Mouse (Mus musculus): Measurements from ENCODE around the gene Rac1. TPM values are rescaled to one million over a fixed set of nuclear protein-coding genes. Genes with fewer than 3 reads are reported as not detected.

The Rac1 gene
- polyA plus RNA-seq, 1 experiment from 2014 or later, result 480 TPM

GRCm38 (mm10) chr5:143471953-143472618 is 55.8 kb downstream of the Rac1 start:
- DNase-seq (ENCODE audit: low spot score, missing footprints) (no peak), ATAC-seq (ENCODE audit: low FRiP score) (no peak)
- 85% methylated on average over 9 of the region's 9 CpGs for WGBS
- no peak overlapping the region for H3K27ac ChIP-seq (ENCODE audit: low read depth, low read length)
- no peak overlapping the region for H3K9ac ChIP-seq (ENCODE audit: low read length)
- no peak overlapping the region for H3K4me2 ChIP-seq
- no peaks in the 10 kb centered on the region for H3K4me1 ChIP-seq (ENCODE audit: control insufficient read depth, insufficient read depth, low read length)
- peaks cover 9% of the 10 kb centered on the region for H3K36me3 ChIP-seq (ENCODE audit: control insufficient read depth, insufficient read depth, low read length)
- no peaks in the 10 kb centered on the region for H3K9me3 ChIP-seq (ENCODE audit: control insufficient read depth, low read length)
- no peak overlapping the region for H3K4me3 ChIP-seq (ENCODE audit: low read depth, low read length)
- no peaks in the 10 kb centered on the region for H3K27me3 ChIP-seq (ENCODE audit: control insufficient read depth, insufficient read depth, low read length)

GRCm38 (mm10) chr5:143471165-143471546 is 56.7 kb downstream of the Rac1 start:
- ATAC-seq (ENCODE audit: low FRiP score) (no peak), DNase-seq (ENCODE audit: low spot score, missing footprints) (no peak)
- H3K4me1 ChIP-seq (ENCODE audit: control insufficient read depth, insufficient read depth, low read length), result no peaks in the 10 kb centered on the region
- H3K27me3 ChIP-seq (ENCODE audit: control insufficient read depth, insufficient read depth, low read length), result no peaks in the 10 kb centered on the region
- H3K9ac ChIP-seq (ENCODE audit: low read length), result no peak overlapping the region
- no peak overlapping the region for H3K4me3 ChIP-seq (ENCODE audit: low read depth, low read length)
- no peak overlapping the region for H3K4me2 ChIP-seq
- 97% methylated on average over 3 of the region's 3 CpGs for WGBS
- no peak overlapping the region for H3K27ac ChIP-seq (ENCODE audit: low read depth, low read length)
- no peaks in the 10 kb centered on the region for H3K9me3 ChIP-seq (ENCODE audit: control insufficient read depth, low read length)
- peaks cover 8% of the 10 kb centered on the region; the same call in 1 of the 2 replicates for H3K36me3 ChIP-seq (ENCODE audit: control insufficient read depth, insufficient read depth, low read length)

DNA sequence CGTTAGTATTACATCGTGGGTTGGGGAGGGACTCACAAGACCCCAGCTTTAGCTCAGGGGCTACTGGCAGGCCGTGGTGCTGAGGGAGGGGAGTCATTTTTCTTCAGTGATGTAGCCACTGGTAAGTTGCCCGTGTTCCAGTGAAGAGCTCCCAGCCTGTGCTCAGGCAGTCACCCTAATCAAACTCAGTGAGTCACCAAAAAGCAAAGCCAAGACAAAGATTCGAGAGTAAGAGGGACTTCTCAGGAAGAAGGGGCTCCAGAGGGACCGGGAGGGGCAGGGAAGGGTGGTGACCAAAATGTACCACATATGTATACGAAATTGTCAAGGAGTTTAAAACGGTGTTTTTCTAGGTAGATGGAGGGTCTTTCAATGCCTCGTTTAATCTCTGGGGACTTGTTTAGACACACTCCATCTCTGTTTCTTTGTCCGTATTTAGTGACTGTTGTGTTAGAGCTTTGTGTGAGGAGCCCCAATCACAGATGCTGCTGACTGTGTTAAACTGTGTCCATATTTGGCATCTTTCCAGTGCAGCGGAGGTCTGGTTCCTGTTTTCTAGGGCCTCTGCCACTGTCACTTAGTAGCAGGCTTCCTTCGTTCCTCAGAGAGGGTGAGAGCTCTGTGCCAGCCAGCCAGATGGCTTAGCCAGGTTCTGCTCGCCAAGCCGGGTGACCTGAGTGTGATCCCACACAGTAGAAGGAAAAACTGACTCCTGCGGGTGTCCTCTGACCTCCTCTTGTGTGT is 57.2 kb downstream of the Rac1 start:
- Histone ChIP-seq H3K27me3 (ENCODE audit: control insufficient read depth, insufficient read depth, low read length) (no peaks in the 10 kb centered on the region), H3K4me2 (no peak overlapping the region), H3K27ac (ENCODE audit: low read depth, low read length) (no peak overlapping the region), H3K4me1 (ENCODE audit: control insufficient read depth, insufficient read depth, low read length) (no peaks in the 10 kb centered on the region), H3K4me3 (ENCODE audit: low read depth, low read length) (no peak overlapping the region), H3K9me3 (ENCODE audit: control insufficient read depth, low read length) (no peaks in the 10 kb centered on the region), H3K36me3 (ENCODE audit: control insufficient read depth, insufficient read depth, low read length) (peaks cover 8% of the 10 kb centered on the region; the same call in 1 of the 2 replicates), H3K9ac (ENCODE audit: low read length) (no peak overlapping the region)
- 92% methylated on average over 15 of the region's 15 CpGs for WGBS
- DNase-seq (ENCODE audit: low spot score, missing footprints) (no peak), ATAC-seq (ENCODE audit: low FRiP score) (no peak)

- ATAC-seq (ENCODE audit: low FRiP score), result no peak
These were observed 58.2 kb downstream of the Rac1 start for GRCm38 (mm10) chr5:143469628-143470027.

GRCm38 (mm10) chr5:143467931-143468330 is 59.9 kb downstream of the Rac1 start:
- no peak overlapping the region for H3K27ac ChIP-seq (ENCODE audit: low read depth, low read length)
- no peak overlapping the region for H3K4me2 ChIP-seq
- peaks cover 2% of the 10 kb centered on the region; the same call in 1 of the 2 replicates for H3K36me3 ChIP-seq (ENCODE audit: control insufficient read depth, insufficient read depth, low read length)
- no peaks in the 10 kb centered on the region for H3K27me3 ChIP-seq (ENCODE audit: control insufficient read depth, insufficient read depth, low read length)
- H3K9ac ChIP-seq (ENCODE audit: low read length), result no peak overlapping the region
- peaks cover 5% of the 10 kb centered on the region; the same call in 1 of the 2 replicates for H3K4me1 ChIP-seq (ENCODE audit: control insufficient read depth, insufficient read depth, low read length)
- H3K4me3 ChIP-seq (ENCODE audit: low read depth, low read length), result no peak overlapping the region
- no peak for ATAC-seq (ENCODE audit: low FRiP score)
- 92% methylated on average over 6 of the region's 6 CpGs for WGBS
- no peak for DNase-seq (ENCODE audit: low spot score, missing footprints)
- H3K9me3 ChIP-seq (ENCODE audit: control insufficient read depth, low read length), result no peaks in the 10 kb centered on the region

More at GRCm38 (mm10) chr5:143469628-143470027, 58.2 kb downstream of the Rac1 start:
- peaks cover 3% of the 10 kb centered on the region; the same call in 1 of the 2 replicates for H3K4me1 ChIP-seq (ENCODE audit: control insufficient read depth, insufficient read depth, low read length)
- H3K27me3 ChIP-seq (ENCODE audit: control insufficient read depth, insufficient read depth, low read length), result no peaks in the 10 kb centered on the region
- H3K4me3 ChIP-seq (ENCODE audit: low read depth, low read length), result no peak overlapping the region
- no peak overlapping the region for H3K27ac ChIP-seq (ENCODE audit: low read depth, low read length)
- no peak for DNase-seq (ENCODE audit: low spot score, missing footprints)
- H3K36me3 ChIP-seq (ENCODE audit: control insufficient read depth, insufficient read depth, low read length), result peaks cover 5% of the 10 kb centered on the region; the same call in 1 of the 2 replicates
- 94% methylated on average over 8 of the region's 8 CpGs for WGBS
- H3K9ac ChIP-seq (ENCODE audit: low read length), result no peak overlapping the region
- H3K9me3 ChIP-seq (ENCODE audit: control insufficient read depth, low read length), result no peaks in the 10 kb centered on the region
- H3K4me2 ChIP-seq, result no peak overlapping the region

- H3K9ac ChIP-seq (ENCODE audit: low read length), result no peak overlapping the region
- no peaks in the 10 kb centered on the region for H3K9me3 ChIP-seq (ENCODE audit: control insufficient read depth, low read length)
- ATAC-seq (ENCODE audit: low FRiP score) (no peak), DNase-seq (ENCODE audit: low spot score, missing footprints) (no peak)
- no peak overlapping the region for H3K4me2 ChIP-seq
- H3K4me1 ChIP-seq (ENCODE audit: control insufficient read depth, insufficient read depth, low read length), result peaks cover 5% of the 10 kb centered on the region; the same call in 1 of the 2 replicates
- H3K27ac ChIP-seq (ENCODE audit: low read depth, low read length), result no peak overlapping the region
- H3K27me3 ChIP-seq (ENCODE audit: control insufficient read depth, insufficient read depth, low read length), result no peaks in the 10 kb centered on the region
- 95% methylated on average over 23 of the region's 23 CpGs for whole genome bisulfite sequencing
- H3K4me3 ChIP-seq (ENCODE audit: low read depth, low read length), result no peak overlapping the region
- 0 out of 2 replicates have a peak, but pooled peaks cover 2% of the 10 kb centered on the region for H3K36me3 ChIP-seq (ENCODE audit: control insufficient read depth, insufficient read depth, low read length)
These were observed 60.8 kb downstream of the Rac1 start for GRCm38 (mm10) chr5:143466891-143467669.

GRCm38 (mm10) chr5:143465156-143466085 is 62.4 kb downstream of the Rac1 start:
- Histone ChIP-seq H3K4me2 (peak overlapping the region; percentile 76), H3K4me1 (ENCODE audit: control insufficient read depth, insufficient read depth, low read length) (peaks cover 5% of the 10 kb centered on the region; the same call in 1 of the 2 replicates), H3K9ac (ENCODE audit: low read length) (peak overlapping the region; percentile 76), H3K4me3 (ENCODE audit: low read depth, low read length) (peak overlapping the region; percentile 67), H3K27ac (ENCODE audit: low read depth, low read length) (no peak overlapping the region), H3K36me3 (ENCODE audit: control insufficient read depth, insufficient read depth, low read length) (0 out of 2 replicates have a peak, but pooled peaks cover 2% of the 10 kb centered on the region), H3K27me3 (ENCODE audit: control insufficient read depth, insufficient read depth, low read length) (no peaks in the 10 kb centered on the region), H3K9me3 (ENCODE audit: control insufficient read depth, low read length) (no peaks in the 10 kb centered on the region)
- no peak for DNase-seq (ENCODE audit: low spot score, missing footprints)
- 38% methylated on average over 23 of the region's 23 CpGs for WGBS
- no peak for ATAC-seq (ENCODE audit: low FRiP score)

DNA sequence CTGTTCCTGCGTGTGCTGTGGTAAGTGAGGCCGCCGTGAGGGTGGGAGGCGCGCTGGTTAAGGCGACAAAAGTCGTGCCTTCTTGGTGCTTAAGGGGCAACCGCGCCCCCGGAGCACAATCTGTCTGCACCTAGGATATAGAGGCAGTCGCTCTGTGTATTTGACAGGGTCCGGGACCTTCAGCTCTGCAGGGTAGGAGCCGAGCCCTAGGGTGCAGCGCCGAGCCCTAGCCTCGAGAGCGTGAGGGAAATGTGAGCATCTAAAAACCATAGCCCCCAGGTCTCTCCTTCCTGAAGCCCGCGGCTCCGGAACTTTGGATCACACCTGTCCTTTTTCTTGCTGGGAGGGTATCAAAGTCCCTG is 63.1 kb downstream of the Rac1 start:
- Histone ChIP-seq H3K27me3 (ENCODE audit: control insufficient read depth, insufficient read depth, low read length) (no peaks in the 10 kb centered on the region), H3K27ac (ENCODE audit: low read depth, low read length) (no peak overlapping the region), H3K9ac (ENCODE audit: low read length) (peak overlapping the region; percentile 76), H3K4me3 (ENCODE audit: low read depth, low read length) (peak overlapping the region; percentile 67), H3K9me3 (ENCODE audit: control insufficient read depth, low read length) (no peaks in the 10 kb centered on the region), H3K36me3 (ENCODE audit: control insufficient read depth, insufficient read depth, low read length) (0 out of 2 replicates have a peak, but pooled peaks cover 2% of the 10 kb centered on the region), H3K4me1 (ENCODE audit: control insufficient read depth, insufficient read depth, low read length) (peaks cover 5% of the 10 kb centered on the region; the same call in 1 of the 2 replicates), H3K4me2 (peak overlapping the region; percentile 76)
- no peak for DNase-seq (ENCODE audit: low spot score, missing footprints)
- under 1% methylated on average over 20 of the region's 20 CpGs for WGBS
- peak; percentile 66 for ATAC-seq (ENCODE audit: low FRiP score)
